Mouse (Mus musculus) limb, embryonic 15.5 days (tissue): Measurements from ENCODE around the gene Fggy. TPM values are rescaled to one million over a fixed set of nuclear protein-coding genes. Genes with fewer than 3 reads are reported as not detected.

Source experiments
- ATAC-seq: fragments of 200-750 bp; cut with Nextera tagmentation; 2 replicates; pipeline ENCODE4 v1.8.0; 2017; ENCODE audit warnings: low read depth, moderate TSS enrichment; ENCODE audit not compliant: insufficient number of reproducible peaks, low FRiP score, low TSS enrichment
- H3K27ac ChIP-seq: fragments of 300-500 bp; sonication (generic); 2 replicates; pipeline ENCODE4 v1.5.1; 2015; ENCODE audit warnings: moderate library complexity, mild to moderate bottlenecking, inconsistent platforms
- H3K27me3 ChIP-seq: fragments of 300-500 bp; sonication (generic); 2 replicates; pipeline ENCODE4 v1.6.1; 2015; ENCODE audit warnings: inconsistent platforms
- H3K36me3 ChIP-seq: fragments of 300-500 bp; sonication (generic); 2 replicates; pipeline ENCODE4 v1.6.1; 2015; ENCODE audit warnings: inconsistent platforms
- H3K4me1 ChIP-seq: fragments of 300-500 bp; sonication (generic); 2 replicates; pipeline ENCODE4 v1.6.1; 2015; ENCODE audit warnings: inconsistent platforms
- H3K4me2 ChIP-seq: fragments of 300-500 bp; sonication (generic); 2 replicates; pipeline ENCODE4 v1.6.1; 2015; ENCODE audit warnings: mild to moderate bottlenecking, inconsistent platforms
- H3K4me3 ChIP-seq: fragments of 300-500 bp; sonication (generic); 2 replicates; pipeline ENCODE4 v1.5.1; 2015; ENCODE audit warnings: mild to moderate bottlenecking, inconsistent platforms
- H3K9ac ChIP-seq: fragments of 300-500 bp; sonication (generic); 2 replicates; pipeline ENCODE4 v1.6.1; 2015; ENCODE audit warnings: inconsistent platforms
- H3K9me3 ChIP-seq: fragments of 300-500 bp; sonication (generic); 2 replicates; pipeline ENCODE4 v1.6.1; 2016; ENCODE audit warnings: inconsistent platforms
- WGBS: fragments of 180-500 bp; shearing (Covaris S2); methylation state at CpG from one replicate; pipeline ENCODE4 v1.1.7; 2015; 5-methylcytosine and 5-hydroxymethylcytosine counted together
- polyA plus RNA-seq: library from polyadenylated mRNA; unstranded; fragments of >200 nt; fragmentation: Nextera tagmentation; extraction: Ambion mirVana; gene quantifications from 2 replicates; pipeline ENCODE4 v1.2.1, GENCODE M21; 2015

Fggy gene
- polyA plus RNA-seq, 1 experiment from 2014 or later, result 8.6 TPM

DNA sequence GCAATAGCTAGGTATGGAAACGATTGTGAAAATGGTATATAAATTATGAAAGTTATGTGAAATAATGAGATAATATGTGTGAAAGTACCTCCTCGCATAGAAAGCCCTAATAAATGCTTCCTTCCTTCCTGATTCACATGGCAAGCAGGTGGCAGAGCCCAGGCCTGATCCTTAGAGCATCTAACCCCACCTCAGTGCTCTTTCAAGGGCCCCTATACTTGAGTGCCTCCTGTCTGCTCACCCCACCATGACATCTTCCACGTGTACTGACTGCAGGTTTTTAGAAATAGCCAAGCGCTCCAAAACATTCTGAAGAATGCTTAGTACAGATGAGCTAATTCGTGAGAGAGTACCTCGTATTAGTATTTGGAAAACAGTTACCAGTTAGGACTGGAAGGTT lies 311.0 kb downstream of the Fggy start:
- Histone ChIP-seq H3K4me3 (no peak overlapping the region), H3K9me3 (no peaks in the 10 kb centered on the region), H3K36me3 (no peaks in the 10 kb centered on the region), H3K9ac (no peak overlapping the region), H3K27me3 (no peaks in the 10 kb centered on the region), H3K4me2 (no peak overlapping the region), H3K4me1 (peaks cover 6% of the 10 kb centered on the region), H3K27ac (no peak overlapping the region)
- ATAC-seq, result no peak
- WGBS, result 71% methylated on average over 6 of the region's 6 CpGs

DNA sequence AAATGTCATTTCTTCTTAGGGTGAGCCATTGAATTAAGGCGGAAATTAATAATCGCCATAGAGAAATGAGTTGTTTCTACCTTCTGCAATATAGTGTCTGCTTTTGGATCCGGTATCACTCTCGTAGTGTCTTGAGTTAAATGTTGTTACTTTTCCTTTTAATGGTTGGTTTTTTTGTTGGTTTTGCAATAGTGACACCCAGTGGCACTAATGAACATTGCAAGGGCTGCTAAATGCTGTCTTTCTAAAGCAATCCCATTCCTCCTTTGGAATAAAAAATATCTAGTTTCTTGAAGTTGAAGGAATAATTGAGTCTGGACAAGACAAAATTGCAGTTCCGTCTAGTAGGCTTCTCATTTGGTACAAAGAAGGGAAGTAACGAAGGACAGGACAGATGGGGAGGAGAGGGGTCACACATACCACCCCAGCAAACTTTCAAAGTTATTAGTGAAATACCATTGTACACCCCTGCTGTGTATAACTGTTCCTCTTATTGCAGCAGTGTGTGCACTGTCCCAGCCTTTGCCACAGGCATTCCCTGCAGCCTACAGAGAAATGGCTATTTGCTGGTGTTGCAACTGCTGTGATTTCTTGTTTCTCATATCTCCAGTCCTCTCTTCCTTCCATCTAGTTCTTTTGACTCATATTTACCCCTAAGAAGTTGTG lies 314.0 kb downstream of the Fggy start:
- Histone ChIP-seq H3K4me1 (peaks cover 3% of the 10 kb centered on the region; the same call in 1 of the 2 replicates), H3K9me3 (no peaks in the 10 kb centered on the region), H3K9ac (no peak overlapping the region), H3K27me3 (no peaks in the 10 kb centered on the region), H3K4me3 (no peak overlapping the region), H3K4me2 (no peak overlapping the region), H3K36me3 (no peaks in the 10 kb centered on the region), H3K27ac (no peak overlapping the region)
- WGBS, result 15% methylated on average over 6 of the region's 6 CpGs
- ATAC-seq, result no peak

DNA sequence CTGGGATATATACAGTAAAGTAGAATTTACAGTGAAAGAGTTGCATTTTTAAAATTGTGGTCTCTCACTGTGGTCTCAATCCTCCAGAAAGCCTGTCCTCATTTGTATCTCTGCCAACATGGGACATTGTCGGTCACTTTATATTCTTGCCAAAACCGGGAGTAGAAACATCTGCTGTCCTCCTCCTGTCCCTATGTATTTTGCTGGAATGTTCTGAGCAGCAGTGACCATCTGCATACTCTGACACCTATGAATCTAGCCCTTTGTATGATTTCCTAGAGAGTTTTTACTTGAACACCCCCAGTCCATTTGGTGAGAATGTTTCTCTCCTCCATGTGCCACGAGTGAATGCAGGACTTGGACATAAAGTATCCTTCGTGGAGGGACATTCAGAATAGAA lies 318.6 kb downstream of the Fggy start:
- 82% methylated on average over 4 of the region's 4 CpGs for WGBS
- ATAC-seq, result no peak
- H3K4me2 ChIP-seq, result no peak overlapping the region
- no peaks in the 10 kb centered on the region for H3K9me3 ChIP-seq
- no peak overlapping the region for H3K9ac ChIP-seq
- no peak overlapping the region for H3K27ac ChIP-seq
- no peak overlapping the region for H3K4me3 ChIP-seq
- no peaks in the 10 kb centered on the region for H3K36me3 ChIP-seq
- H3K27me3 ChIP-seq, result no peaks in the 10 kb centered on the region
- H3K4me1 ChIP-seq, result peaks cover 3% of the 10 kb centered on the region; the same call in 1 of the 2 replicates

DNA sequence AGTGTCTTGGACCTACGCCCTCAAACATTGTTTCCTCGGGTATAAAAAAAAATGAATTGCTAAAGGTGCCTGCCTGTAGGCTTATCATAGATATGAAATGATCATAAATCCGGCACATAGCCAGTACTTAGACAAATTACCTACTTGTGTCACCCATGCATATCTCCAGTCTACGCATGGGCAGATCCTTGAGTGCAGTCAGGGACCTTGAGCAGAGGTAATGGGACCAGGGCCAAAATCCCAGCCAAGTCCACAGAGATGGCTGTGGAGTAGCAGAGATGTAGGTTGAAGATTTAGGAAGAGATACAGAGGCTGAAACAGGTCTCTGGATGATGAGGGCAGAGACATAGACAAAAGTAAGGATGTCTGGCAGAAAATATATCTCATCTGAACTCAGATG lies 320.1 kb downstream of the Fggy start:
- H3K27me3 ChIP-seq, result no peaks in the 10 kb centered on the region
- H3K4me3 ChIP-seq, result no peak overlapping the region
- no peaks in the 10 kb centered on the region for H3K36me3 ChIP-seq
- ATAC-seq, result no peak
- 72% methylated on average over 4 of the region's 4 CpGs for WGBS
- peaks cover 5% of the 10 kb centered on the region; the same call in 1 of the 2 replicates for H3K4me1 ChIP-seq
- H3K9me3 ChIP-seq, result no peaks in the 10 kb centered on the region
- H3K27ac ChIP-seq, result no peak overlapping the region
- no peak overlapping the region for H3K4me2 ChIP-seq
- no peak overlapping the region for H3K9ac ChIP-seq

DNA sequence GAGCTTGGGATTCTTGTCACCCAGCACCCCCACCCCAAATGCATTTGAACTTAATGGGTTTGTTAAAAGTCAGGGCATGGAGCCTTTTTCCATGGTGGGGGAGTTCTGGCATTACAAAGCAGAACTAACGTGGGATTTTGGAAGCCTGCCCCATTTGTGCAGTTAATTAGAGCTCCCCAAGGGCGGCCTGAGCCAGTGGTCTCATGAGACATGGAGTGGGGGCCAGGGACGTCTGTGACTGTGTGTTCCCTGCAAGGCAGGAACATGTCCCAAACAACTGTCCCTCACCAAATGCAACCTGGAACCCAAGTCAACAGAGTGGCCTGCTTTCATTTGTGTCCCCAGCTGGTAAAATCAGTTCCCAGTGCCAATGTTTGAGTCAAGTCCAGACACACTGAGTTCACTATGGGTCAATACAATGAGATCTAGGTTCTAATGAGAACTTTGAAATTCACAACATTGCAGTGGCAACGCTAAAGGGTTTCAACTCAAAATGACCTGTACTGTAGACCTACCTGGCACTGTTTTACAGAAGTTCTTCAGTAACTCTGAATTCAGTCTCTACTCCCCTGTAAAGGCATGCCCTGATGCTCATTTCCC lies 324.5 kb downstream of the Fggy start:
- no peak overlapping the region for H3K27ac ChIP-seq
- no peak overlapping the region for H3K9ac ChIP-seq
- H3K9me3 ChIP-seq, result no peaks in the 10 kb centered on the region
- H3K4me3 ChIP-seq, result no peak overlapping the region
- no peaks in the 10 kb centered on the region for H3K27me3 ChIP-seq
- no peak for ATAC-seq
- peaks cover 18% of the 10 kb centered on the region for H3K4me1 ChIP-seq
- H3K36me3 ChIP-seq, result no peaks in the 10 kb centered on the region
- no peak overlapping the region for H3K4me2 ChIP-seq
- WGBS, result 34% methylated on average over 4 of the region's 4 CpGs

DNA sequence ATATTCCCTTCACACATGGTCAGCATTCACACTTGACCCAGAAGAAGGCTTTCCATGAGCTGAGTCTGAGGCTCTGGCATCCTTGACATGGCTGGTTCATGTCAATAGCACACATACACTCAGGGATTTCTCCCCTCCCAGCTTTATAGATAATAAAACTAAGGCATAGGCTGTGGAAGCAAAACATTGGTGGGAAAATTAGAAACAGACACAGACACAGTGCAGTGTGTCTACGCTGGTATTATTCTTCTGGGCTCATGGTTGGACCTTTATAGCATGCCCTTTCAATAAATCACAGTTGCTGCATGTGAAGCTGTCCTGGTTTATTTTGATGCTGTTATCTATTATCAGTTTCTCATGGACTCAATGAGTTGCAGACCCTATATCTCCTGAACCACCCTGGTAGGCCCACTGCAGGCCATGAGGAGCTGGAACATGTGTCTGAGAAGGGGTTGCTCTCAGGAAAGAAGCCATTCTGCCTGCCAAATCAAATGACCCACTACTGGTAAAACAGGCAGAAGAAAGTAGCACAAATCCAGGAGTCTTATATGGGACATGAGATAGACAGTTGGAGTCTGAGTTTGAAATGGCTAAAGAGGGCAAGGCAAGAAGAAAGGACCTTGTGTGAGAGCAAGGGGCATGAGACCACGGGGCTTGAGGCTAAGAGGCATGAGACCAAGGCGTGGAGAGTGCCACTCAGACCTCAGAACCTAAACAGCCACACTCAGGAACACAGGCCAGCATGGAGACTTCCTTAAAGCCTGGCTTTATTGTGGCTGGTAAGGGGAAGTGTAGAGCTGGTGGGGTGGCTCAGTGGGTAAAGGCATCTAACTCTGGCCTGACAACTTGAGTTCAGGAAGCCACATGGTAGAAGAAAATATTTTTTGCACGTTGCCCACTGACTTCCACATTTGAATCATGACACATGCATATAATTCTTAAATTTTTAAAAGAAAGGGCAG lies 327.2 kb downstream of the Fggy start:
- 63% methylated on average over 4 of the region's 4 CpGs for WGBS
- ATAC-seq, result no peak

DNA sequence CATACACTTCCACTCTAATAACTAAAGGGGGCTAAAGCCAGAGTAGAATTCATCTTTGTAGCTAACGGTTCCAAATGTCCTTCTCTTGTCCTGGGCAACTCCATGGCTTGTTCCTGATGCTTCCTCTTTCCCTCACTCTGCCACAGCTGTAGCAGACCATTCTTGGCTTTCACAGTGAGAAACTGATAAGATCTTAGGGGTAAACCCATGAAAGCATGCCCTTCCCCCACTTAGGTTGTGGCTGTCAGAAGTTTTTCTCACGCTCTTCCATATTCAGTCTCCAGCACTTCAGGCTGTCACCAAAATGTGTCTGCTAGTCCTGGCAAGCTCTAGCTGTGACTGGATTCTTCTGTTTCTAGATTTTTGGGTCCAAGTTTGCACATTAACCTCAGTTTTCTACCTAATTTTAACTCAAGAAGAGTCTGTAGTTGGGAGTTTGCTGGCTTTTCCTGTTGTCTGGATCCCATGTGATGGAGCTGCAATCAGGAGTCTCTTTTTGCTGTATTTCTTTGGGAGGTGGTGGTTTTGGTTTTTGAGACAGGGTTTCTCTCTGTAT lies 338.0 kb downstream of the Fggy start:
- H3K36me3 ChIP-seq, result no peaks in the 10 kb centered on the region
- H3K4me2 ChIP-seq, result no peak overlapping the region
- no peak overlapping the region for H3K4me3 ChIP-seq
- 88% methylated on average over 2 of the region's 2 CpGs for WGBS
- peaks cover 44% of the 10 kb centered on the region for H3K4me1 ChIP-seq
- no peak for ATAC-seq
- no peak overlapping the region for H3K27ac ChIP-seq
- no peak overlapping the region for H3K9ac ChIP-seq
- H3K9me3 ChIP-seq, result no peaks in the 10 kb centered on the region
- H3K27me3 ChIP-seq, result no peaks in the 10 kb centered on the region

More for the DNA sequence above, 327.2 kb downstream of the Fggy start:
- Histone ChIP-seq H3K4me1 (peaks cover 18% of the 10 kb centered on the region), H3K4me2 (no peak overlapping the region), H3K9me3 (no peaks in the 10 kb centered on the region), H3K36me3 (no peaks in the 10 kb centered on the region), H3K27ac (0 out of 2 replicates have a peak overlapping the region, but pooled peaks have one; percentile 54), H3K9ac (no peak overlapping the region), H3K4me3 (no peak overlapping the region), H3K27me3 (no peaks in the 10 kb centered on the region)

DNA sequence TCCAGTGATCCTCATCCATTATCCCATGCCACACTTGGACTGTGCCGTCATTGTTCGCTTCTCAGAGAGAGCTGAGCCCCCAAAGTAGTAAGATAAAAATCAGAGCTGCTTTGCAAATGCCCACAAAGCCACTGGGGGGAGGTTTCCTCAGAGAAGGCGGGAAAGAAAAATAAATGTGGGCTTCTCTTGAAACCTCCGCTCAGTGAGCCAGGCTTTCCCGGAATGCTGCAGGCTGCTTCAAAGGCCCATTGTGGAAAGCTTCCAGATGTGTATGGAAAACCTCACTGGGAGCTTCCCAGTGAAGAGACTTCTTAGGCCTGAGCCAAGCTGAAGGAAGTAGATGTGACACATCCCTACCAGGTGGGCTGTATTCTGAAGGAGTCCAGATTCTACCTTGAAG lies 339.3 kb downstream of the Fggy start:
- H3K9me3 ChIP-seq, result no peaks in the 10 kb centered on the region
- H3K4me3 ChIP-seq, result no peak overlapping the region
- peaks cover 52% of the 10 kb centered on the region for H3K4me1 ChIP-seq
- WGBS, result 22% methylated on average over 5 of the region's 5 CpGs
- H3K9ac ChIP-seq, result no peak overlapping the region
- peak overlapping the region; percentile 60 for H3K27ac ChIP-seq
- no peaks in the 10 kb centered on the region for H3K27me3 ChIP-seq
- ATAC-seq, result no peak; the same call in 1 of the 2 replicates
- no peak overlapping the region for H3K4me2 ChIP-seq
- no peaks in the 10 kb centered on the region for H3K36me3 ChIP-seq

DNA sequence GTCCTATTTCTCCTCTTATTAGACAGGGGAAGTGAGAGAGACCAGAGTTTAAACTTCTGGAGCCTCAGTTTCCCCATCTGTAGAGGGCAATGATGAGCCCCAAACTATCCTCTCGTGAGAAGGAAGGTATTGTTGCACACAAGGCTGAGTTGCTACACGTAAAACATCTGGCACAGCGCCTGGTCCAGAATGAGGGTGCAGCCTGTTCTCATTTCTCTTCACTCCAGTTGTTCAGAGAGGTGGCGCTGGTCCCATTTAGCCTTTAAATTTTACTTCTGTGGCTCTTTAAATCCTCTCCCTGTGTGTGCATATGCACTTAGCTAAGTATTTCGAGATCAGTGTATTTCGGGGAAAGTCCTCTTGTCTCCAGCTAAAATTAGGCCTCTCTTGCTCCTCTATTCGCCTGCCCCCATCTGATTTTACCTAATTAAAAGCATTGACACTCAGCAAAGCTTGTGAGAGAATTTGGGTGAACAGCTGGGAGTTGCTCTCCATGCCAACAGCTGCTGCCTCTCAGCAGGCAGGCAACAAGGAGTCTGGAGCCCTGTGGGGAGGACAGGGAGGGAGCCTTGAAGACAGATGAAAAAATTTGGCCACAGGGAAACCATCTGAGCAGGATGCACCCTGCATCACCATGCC lies 340.0 kb downstream of the Fggy start:
- no peaks in the 10 kb centered on the region for H3K27me3 ChIP-seq
- no peak overlapping the region for H3K4me3 ChIP-seq
- H3K36me3 ChIP-seq, result no peaks in the 10 kb centered on the region
- peak overlapping the region; percentile 60 for H3K27ac ChIP-seq
- H3K9ac ChIP-seq, result no peak overlapping the region
- no peaks in the 10 kb centered on the region for H3K9me3 ChIP-seq
- no peak overlapping the region for H3K4me2 ChIP-seq
- H3K4me1 ChIP-seq, result peaks cover 52% of the 10 kb centered on the region
- WGBS, result 28% methylated on average over 7 of the region's 7 CpGs
- ATAC-seq, result 0 out of 2 replicates have a peak, but pooled peaks have one; percentile 22

DNA sequence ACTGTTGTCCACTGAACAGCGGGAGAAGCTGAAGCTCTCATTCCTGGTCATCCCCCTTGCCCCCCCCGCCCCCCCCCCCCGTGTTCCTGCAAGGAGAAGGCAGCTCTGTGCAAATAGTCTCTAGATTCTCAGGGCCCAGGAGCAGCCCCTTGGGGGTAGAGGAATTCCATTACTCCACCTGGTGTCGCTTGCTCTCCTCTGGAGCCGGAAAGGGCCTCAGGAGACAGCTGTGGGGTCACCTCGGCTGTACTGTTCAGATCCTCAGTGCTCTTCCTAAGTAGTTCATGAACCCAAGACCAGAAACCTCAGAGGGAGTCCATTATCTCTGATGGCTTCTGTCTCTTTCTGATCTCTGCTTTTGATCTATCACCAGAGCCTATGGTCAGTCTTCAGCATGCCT lies 341.4 kb downstream of the Fggy start:
- 26% methylated on average over 6 of the region's 6 CpGs for WGBS
- no peak overlapping the region for H3K4me3 ChIP-seq
- H3K4me2 ChIP-seq, result no peak overlapping the region
- no peak overlapping the region for H3K9ac ChIP-seq
- no peak for ATAC-seq
- H3K27ac ChIP-seq, result no peak overlapping the region
- no peaks in the 10 kb centered on the region for H3K36me3 ChIP-seq
- no peaks in the 10 kb centered on the region for H3K27me3 ChIP-seq
- no peaks in the 10 kb centered on the region for H3K9me3 ChIP-seq
- H3K4me1 ChIP-seq, result peaks cover 52% of the 10 kb centered on the region

DNA sequence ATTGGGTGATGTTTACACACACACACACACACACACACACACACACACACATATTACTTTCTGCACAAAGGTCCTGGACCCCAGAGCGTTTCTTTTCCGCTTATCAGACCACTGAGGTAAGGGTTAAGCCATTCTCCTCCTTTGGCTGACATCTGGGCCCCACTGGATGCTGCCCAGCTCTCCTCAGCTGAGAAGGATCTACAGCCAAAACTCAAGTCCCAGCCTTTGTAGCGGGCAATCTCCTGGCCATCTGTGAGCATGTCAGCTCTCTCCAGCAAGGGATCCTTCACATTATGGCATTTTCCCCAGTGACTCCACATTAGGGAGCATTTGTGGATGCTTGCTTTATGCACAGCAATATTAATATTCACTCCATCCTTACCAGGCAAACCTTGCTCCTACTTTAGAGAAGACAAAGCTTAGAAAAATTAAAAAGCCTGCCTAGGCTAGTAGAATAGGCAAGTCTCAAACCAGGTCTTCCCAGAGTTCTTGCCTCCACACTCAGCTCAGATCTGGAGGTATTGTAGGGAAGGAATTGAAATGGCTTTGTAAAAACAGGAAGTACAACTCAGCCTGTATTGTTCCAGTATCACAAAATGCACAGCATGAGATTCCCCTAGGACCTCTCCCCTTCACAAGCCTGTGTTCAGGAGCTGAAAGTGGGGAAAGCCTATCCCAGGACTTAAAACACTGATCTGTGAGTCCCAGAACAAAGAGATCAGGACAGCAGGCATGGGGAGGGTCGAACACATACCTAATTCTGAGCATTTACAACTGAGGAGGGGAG lies 342.8 kb downstream of the Fggy start:
- H3K4me1 ChIP-seq, result peaks cover 52% of the 10 kb centered on the region
- no peak for ATAC-seq
- no peaks in the 10 kb centered on the region for H3K9me3 ChIP-seq
- 45% methylated on average over 4 of the region's 4 CpGs for WGBS
- no peak overlapping the region for H3K4me2 ChIP-seq
- H3K4me3 ChIP-seq, result no peak overlapping the region
- no peaks in the 10 kb centered on the region for H3K27me3 ChIP-seq
- H3K36me3 ChIP-seq, result no peaks in the 10 kb centered on the region
- H3K27ac ChIP-seq, result peak overlapping the region; percentile 80
- no peak overlapping the region for H3K9ac ChIP-seq
